Mouse (Mus musculus): ENCODE data around the gene Pdpn. TPM values are rescaled to one million over a fixed set of nuclear protein-coding genes. Genes with fewer than 3 reads are reported as not detected.

The Pdpn gene
- polyA plus RNA-seq, 1 experiment from 2014 or later: 44.9 TPM

GRCm38 (mm10) chr4:143279016-143279415 is 20.3 kb downstream of the Pdpn start:
- no peak overlapping the region for H3K4me3 ChIP-seq (ENCODE audit: low read depth, low read length)
- no peaks in the 10 kb centered on the region for H3K27me3 ChIP-seq (ENCODE audit: control insufficient read depth, insufficient read depth, low read length)
- H3K27ac ChIP-seq (replicated peaks; ENCODE audit: low read depth, low read length): no peak overlapping the region
- DNase-seq (ENCODE audit: low spot score) (no peak), ATAC-seq (replicated peaks; ENCODE audit: insufficient number of reproducible peaks, low FRiP score, low TSS enrichment, low read depth) (no peak)
- no peak overlapping the region for H3K9ac ChIP-seq (replicated peaks; ENCODE audit: low read length)
- no peaks in the 10 kb centered on the region for H3K9me3 ChIP-seq (replicated peaks; ENCODE audit: control insufficient read depth, low read length)
- H3K4me2 ChIP-seq (ENCODE audit: low read depth, low read length): no peak overlapping the region
- no peaks in the 10 kb centered on the region; the same call in 1 of the 2 replicates for H3K36me3 ChIP-seq (replicated peaks; ENCODE audit: control insufficient read depth, insufficient read depth, low read depth, low read length)
- H3K4me1 ChIP-seq (ENCODE audit: control insufficient read depth, insufficient read depth, low read length): 0 out of 2 replicates have a peak, but pooled peaks cover 3% of the 10 kb centered on the region
- 86% methylated on average over 5 of the region's 5 CpGs for WGBS

- H3K27me3 ChIP-seq (ENCODE audit: control insufficient read depth, insufficient read depth, low read length): no peaks in the 10 kb centered on the region
- peak; percentile 71 for DNase-seq (ENCODE audit: low spot score)
- ATAC-seq (replicated peaks; ENCODE audit: insufficient number of reproducible peaks, low FRiP score, low TSS enrichment, low read depth): peak; percentile 45
- no peaks in the 10 kb centered on the region; the same call in 1 of the 2 replicates for H3K36me3 ChIP-seq (replicated peaks; ENCODE audit: control insufficient read depth, insufficient read depth, low read depth, low read length)
- H3K4me3 ChIP-seq (ENCODE audit: low read depth, low read length): no peak overlapping the region
- no peak overlapping the region; the same call in 1 of the 2 replicates for H3K4me2 ChIP-seq (ENCODE audit: low read depth, low read length)
- 0 out of 2 replicates have a peak, but pooled peaks cover 3% of the 10 kb centered on the region for H3K4me1 ChIP-seq (ENCODE audit: control insufficient read depth, insufficient read depth, low read length)
- WGBS: 23% methylated on average over 14 of the region's 14 CpGs
- no peaks in the 10 kb centered on the region for H3K9me3 ChIP-seq (replicated peaks; ENCODE audit: control insufficient read depth, low read length)
- H3K9ac ChIP-seq (replicated peaks; ENCODE audit: low read length): no peak overlapping the region
- H3K27ac ChIP-seq (replicated peaks; ENCODE audit: low read depth, low read length): 0 out of 2 replicates have a peak overlapping the region, but pooled peaks have one; percentile 28
Measured at GRCm38 (mm10) chr4:143278429-143278871, 20.9 kb downstream of the Pdpn start.

- H3K27ac ChIP-seq (replicated peaks; ENCODE audit: low read depth, low read length): no peak overlapping the region
- no peak overlapping the region for H3K9ac ChIP-seq (replicated peaks; ENCODE audit: low read length)
- ATAC-seq (replicated peaks; ENCODE audit: insufficient number of reproducible peaks, low FRiP score, low TSS enrichment, low read depth) (no peak), DNase-seq (ENCODE audit: low spot score) (no peak)
- H3K4me3 ChIP-seq (ENCODE audit: low read depth, low read length): no peak overlapping the region
- H3K27me3 ChIP-seq (ENCODE audit: control insufficient read depth, insufficient read depth, low read length): no peaks in the 10 kb centered on the region
- 0 out of 2 replicates have a peak, but pooled peaks cover 3% of the 10 kb centered on the region for H3K4me1 ChIP-seq (ENCODE audit: control insufficient read depth, insufficient read depth, low read length)
- WGBS: 92% methylated on average over 6 of the region's 6 CpGs
- H3K4me2 ChIP-seq (ENCODE audit: low read depth, low read length): no peak overlapping the region
- H3K36me3 ChIP-seq (replicated peaks; ENCODE audit: control insufficient read depth, insufficient read depth, low read depth, low read length): no peaks in the 10 kb centered on the region; the same call in 1 of the 2 replicates
- H3K9me3 ChIP-seq (replicated peaks; ENCODE audit: control insufficient read depth, low read length): no peaks in the 10 kb centered on the region
Measured at GRCm38 (mm10) chr4:143277319-143277718, 22.0 kb downstream of the Pdpn start.

- Histone ChIP-seq H3K4me3 (ENCODE audit: low read depth, low read length) (no peak overlapping the region), H3K9me3 (replicated peaks; ENCODE audit: control insufficient read depth, low read length) (no peaks in the 10 kb centered on the region), H3K27me3 (ENCODE audit: control insufficient read depth, insufficient read depth, low read length) (no peaks in the 10 kb centered on the region), H3K4me1 (ENCODE audit: control insufficient read depth, insufficient read depth, low read length) (no peaks in the 10 kb centered on the region), H3K27ac (replicated peaks; ENCODE audit: low read depth, low read length) (no peak overlapping the region), H3K36me3 (replicated peaks; ENCODE audit: control insufficient read depth, insufficient read depth, low read depth, low read length) (no peaks in the 10 kb centered on the region; the same call in 1 of the 2 replicates), H3K9ac (replicated peaks; ENCODE audit: low read length) (no peak overlapping the region), H3K4me2 (ENCODE audit: low read depth, low read length) (no peak overlapping the region)
- 87% methylated on average over 6 of the region's 6 CpGs for WGBS
- no peak for ATAC-seq (replicated peaks; ENCODE audit: insufficient number of reproducible peaks, low FRiP score, low TSS enrichment, low read depth)
- DNase-seq (ENCODE audit: low spot score): no peak
Measured at GRCm38 (mm10) chr4:143271571-143271970, 27.8 kb downstream of the Pdpn start.

GRCm38 (mm10) chr4:143270903-143271302 is 28.5 kb downstream of the Pdpn start:
- H3K36me3 ChIP-seq (replicated peaks; ENCODE audit: control insufficient read depth, insufficient read depth, low read depth, low read length): no peaks in the 10 kb centered on the region; the same call in 1 of the 2 replicates

GRCm38 (mm10) chr4:143262696-143263095 is 36.7 kb downstream of the Pdpn start:
- WGBS: 75% methylated on average over 12 of the region's 12 CpGs
- ATAC-seq (replicated peaks; ENCODE audit: insufficient number of reproducible peaks, low FRiP score, low TSS enrichment, low read depth): no peak
- DNase-seq (ENCODE audit: low spot score): no peak
- Histone ChIP-seq H3K27ac (replicated peaks; ENCODE audit: low read depth, low read length) (no peak overlapping the region), H3K36me3 (replicated peaks; ENCODE audit: control insufficient read depth, insufficient read depth, low read depth, low read length) (no peaks in the 10 kb centered on the region), H3K4me1 (ENCODE audit: control insufficient read depth, insufficient read depth, low read length) (no peaks in the 10 kb centered on the region), H3K9ac (replicated peaks; ENCODE audit: low read length) (no peak overlapping the region), H3K4me2 (ENCODE audit: low read depth, low read length) (no peak overlapping the region), H3K9me3 (replicated peaks; ENCODE audit: control insufficient read depth, low read length) (no peaks in the 10 kb centered on the region), H3K27me3 (ENCODE audit: control insufficient read depth, insufficient read depth, low read length) (no peaks in the 10 kb centered on the region), H3K4me3 (ENCODE audit: low read depth, low read length) (no peak overlapping the region)

More at GRCm38 (mm10) chr4:143270903-143271302, 28.5 kb downstream of the Pdpn start:
- no peaks in the 10 kb centered on the region for H3K27me3 ChIP-seq (ENCODE audit: control insufficient read depth, insufficient read depth, low read length)
- DNase-seq (ENCODE audit: low spot score) (no peak), ATAC-seq (replicated peaks; ENCODE audit: insufficient number of reproducible peaks, low FRiP score, low TSS enrichment, low read depth) (no peak)
- no peak overlapping the region for H3K9ac ChIP-seq (replicated peaks; ENCODE audit: low read length)
- 82% methylated on average over 3 of the region's 3 CpGs for WGBS
- no peak overlapping the region for H3K4me3 ChIP-seq (ENCODE audit: low read depth, low read length)
- no peak overlapping the region for H3K27ac ChIP-seq (replicated peaks; ENCODE audit: low read depth, low read length)
- no peaks in the 10 kb centered on the region for H3K4me1 ChIP-seq (ENCODE audit: control insufficient read depth, insufficient read depth, low read length)
- H3K9me3 ChIP-seq (replicated peaks; ENCODE audit: control insufficient read depth, low read length): no peaks in the 10 kb centered on the region
- no peak overlapping the region for H3K4me2 ChIP-seq (ENCODE audit: low read depth, low read length)

GRCm38 (mm10) chr4:143259718-143260349 is 39.5 kb downstream of the Pdpn start:
- H3K36me3 ChIP-seq (replicated peaks; ENCODE audit: control insufficient read depth, insufficient read depth, low read depth, low read length): no peaks in the 10 kb centered on the region
- H3K9ac ChIP-seq (replicated peaks; ENCODE audit: low read length): no peak overlapping the region
- ATAC-seq (replicated peaks; ENCODE audit: insufficient number of reproducible peaks, low FRiP score, low TSS enrichment, low read depth) (peak; percentile 41; the same call in 1 of the 2 replicates), DNase-seq (ENCODE audit: low spot score) (peak; percentile 43)
- H3K27me3 ChIP-seq (ENCODE audit: control insufficient read depth, insufficient read depth, low read length): no peaks in the 10 kb centered on the region
- no peaks in the 10 kb centered on the region for H3K9me3 ChIP-seq (replicated peaks; ENCODE audit: control insufficient read depth, low read length)
- no peaks in the 10 kb centered on the region for H3K4me1 ChIP-seq (ENCODE audit: control insufficient read depth, insufficient read depth, low read length)
- 53% methylated on average over 8 of the region's 8 CpGs for WGBS
- H3K4me2 ChIP-seq (ENCODE audit: low read depth, low read length): no peak overlapping the region
- H3K4me3 ChIP-seq (ENCODE audit: low read depth, low read length): no peak overlapping the region
- H3K27ac ChIP-seq (replicated peaks; ENCODE audit: low read depth, low read length): no peak overlapping the region

GRCm38 (mm10) chr4:143258517-143258916 is 40.8 kb downstream of the Pdpn start:
- Histone ChIP-seq H3K36me3 (replicated peaks; ENCODE audit: control insufficient read depth, insufficient read depth, low read depth, low read length) (no peaks in the 10 kb centered on the region), H3K9me3 (replicated peaks; ENCODE audit: control insufficient read depth, low read length) (no peaks in the 10 kb centered on the region), H3K4me1 (ENCODE audit: control insufficient read depth, insufficient read depth, low read length) (no peaks in the 10 kb centered on the region), H3K9ac (replicated peaks; ENCODE audit: low read length) (no peak overlapping the region), H3K27me3 (ENCODE audit: control insufficient read depth, insufficient read depth, low read length) (no peaks in the 10 kb centered on the region), H3K27ac (replicated peaks; ENCODE audit: low read depth, low read length) (no peak overlapping the region), H3K4me2 (ENCODE audit: low read depth, low read length) (no peak overlapping the region), H3K4me3 (ENCODE audit: low read depth, low read length) (no peak overlapping the region)
- DNase-seq (ENCODE audit: low spot score) (peak; percentile 71), ATAC-seq (replicated peaks; ENCODE audit: insufficient number of reproducible peaks, low FRiP score, low TSS enrichment, low read depth) (no peak)
- 37% methylated on average over 19 of the region's 19 CpGs for WGBS

Measured in embryonic facial prominence, embryonic 11.5 days (tissue).